Mouse (Mus musculus) ES-Bruce4 (cell line): ENCODE results near the gene Mrpl48.

Source experiments
- CTCF ChIP-seq: IDR thresholded peaks from one replicate; pipeline ENCODE4 v1.8.1; 2011; ENCODE audit warnings: low read depth, low read length
- POLR2A ChIP-seq: IDR thresholded peaks from one replicate; pipeline ENCODE4 v1.8.1; 2011; ENCODE audit warnings: low read length; ENCODE audit not compliant: insufficient read depth

DNA sequence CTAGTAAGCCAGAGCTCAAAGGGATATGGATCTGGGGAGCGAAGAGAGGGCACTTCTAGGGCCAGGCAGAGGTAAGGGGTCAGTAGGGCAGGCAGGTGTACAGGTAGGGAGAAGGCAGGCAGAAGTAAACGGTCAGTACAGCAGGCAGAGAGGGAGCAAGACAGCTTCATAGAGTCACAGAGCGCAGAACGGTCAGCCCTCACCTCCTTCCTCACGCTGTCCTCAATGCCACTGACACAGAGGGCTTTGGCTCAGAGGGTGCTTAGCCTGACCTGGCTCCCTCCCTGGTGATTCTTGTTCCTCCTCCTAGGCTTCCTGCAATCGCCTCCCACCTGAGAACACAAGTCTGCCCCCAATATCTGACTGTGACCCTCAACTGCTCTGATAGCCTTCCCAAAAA lies 42.3 kb upstream of the Mrpl48 start:
- no peak for TF ChIP-seq CTCF
- TF ChIP-seq POLR2A: no peak
